Mouse (Mus musculus) G1E (cell line): ENCODE measurements around the gene Vmp1. TPM values are rescaled to one million over a fixed set of nuclear protein-coding genes. Genes with fewer than 3 reads are reported as not detected.

Experiments used
- ATAC-seq: 2 replicates; pipeline ENCODE4 v1.8.0; 2016; ENCODE audit warnings: mild to moderate bottlenecking; ENCODE audit not compliant: insufficient number of reproducible peaks, poor library complexity, low FRiP score, severe bottlenecking; ENCODE audit errors: extremely low read depth
- DNase-seq: peaks from one replicate; pipeline ENCODE4 v3.0.0; 2012; ENCODE audit warnings: low spot score
- H3K27me3 ChIP-seq: 2 replicates; pipeline ENCODE4 v1.6.1; 2012; ENCODE audit warnings: mild to moderate bottlenecking, low read length, inconsistent platforms; ENCODE audit not compliant: insufficient read depth
- H3K36me3 ChIP-seq: replicated peaks from 2 replicates; pipeline ENCODE3; 2012; ENCODE audit warnings: mild to moderate bottlenecking, inconsistent platforms
- H3K4me1 ChIP-seq: 2 replicates; pipeline ENCODE4 v1.6.1; 2012; ENCODE audit warnings: low read depth, low read length, inconsistent platforms, mixed read lengths; ENCODE audit not compliant: insufficient read depth
- H3K4me3 ChIP-seq: 2 replicates; pipeline ENCODE4 v1.5.1; 2012; ENCODE audit warnings: low read depth, mild to moderate bottlenecking, inconsistent platforms, low read length, moderate library complexity, mixed read lengths
- H3K9me3 ChIP-seq: replicated peaks from 2 replicates; pipeline ENCODE4 v1.6.1; 2012; ENCODE audit warnings: inconsistent platforms
- CTCF ChIP-seq: IDR thresholded peaks from 2 replicates; pipeline ENCODE4 v1.5.1; 2012; ENCODE audit warnings: low read depth, low read length, inconsistent platforms, mixed read lengths
- GATA1 ChIP-seq: IDR thresholded peaks from 2 replicates; pipeline ENCODE4 v1.6.1; 2012; ENCODE audit warnings: borderline replicate concordance, low read length, inconsistent platforms, mixed read lengths
- GATA2 ChIP-seq: IDR thresholded peaks from 2 replicates; pipeline ENCODE4 v1.6.1; 2012; ENCODE audit warnings: low read depth, low read length, inconsistent platforms, borderline replicate concordance
- POLR2AphosphoS5 ChIP-seq: IDR thresholded peaks from 2 replicates; pipeline ENCODE4 v1.6.1; 2012; ENCODE audit warnings: low read depth, low read length, inconsistent platforms; ENCODE audit not compliant: insufficient replicate concordance
- TAL1 ChIP-seq: conservative IDR thresholded peaks from 2 replicates; pipeline ENCODE4 v1.6.1; 2012; ENCODE audit warnings: low read depth, low read length, inconsistent platforms, mixed read lengths
- polyA plus RNA-seq: library from polyadenylated mRNA; stranded (reverse); fragments of >175 nt; gene quantifications from 2 replicates; pipeline ENCODE4 v1.2.3, GENCODE M21; 2012
- total RNA-seq, 2 experiments: library from RNA; stranded (forward) in 1 of 2; stranded (reverse) in 1 of 2; fragments of 200-1000 nt in 1 of 2; fragments of >200 nt in 1 of 2; fragmentation: Nextera tagmentation in 1 of 2; gene quantifications; 2 replicates each; pipeline ENCODE4 v1.2.3; 2014 to 2017

The Vmp1 gene
- total and polyA plus RNA-seq, 3 experiments, result 19.1 to 188 (median 163) TPM

- DNase-seq (no peak), ATAC-seq (no peak)
- H3K9me3 ChIP-seq, result no peaks in the 10 kb centered on the region
- no peak overlapping the region for H3K4me3 ChIP-seq
- no peak for TF ChIP-seq GATA1
- TF ChIP-seq CTCF, result no peak
- TF ChIP-seq POLR2AphosphoS5, result no peak
- no peaks in the 10 kb centered on the region for H3K27me3 ChIP-seq
- H3K4me1 ChIP-seq, result peaks cover 8% of the 10 kb centered on the region; the same call in 1 of the 2 replicates
- peaks cover 68% of the 10 kb centered on the region for H3K36me3 ChIP-seq
Observed at GRCm38 (mm10) chr11:86647706-86648447, 35.8 kb downstream of the Vmp1 start.

- Histone ChIP-seq H3K36me3 (peaks cover 67% of the 10 kb centered on the region), H3K9me3 (no peaks in the 10 kb centered on the region), H3K4me1 (0 out of 2 replicates have a peak, but pooled peaks cover 3% of the 10 kb centered on the region), H3K4me3 (no peak overlapping the region), H3K27me3 (no peaks in the 10 kb centered on the region)
- TF ChIP-seq TAL1, result no peak
- DNase-seq (no peak), ATAC-seq (no peak)
Observed at GRCm38 (mm10) chr11:86646885-86647459, 36.7 kb downstream of the Vmp1 start.

- H3K9me3 ChIP-seq, result no peaks in the 10 kb centered on the region
- H3K4me3 ChIP-seq, result no peak overlapping the region
- H3K4me1 ChIP-seq, result 0 out of 2 replicates have a peak, but pooled peaks cover 3% of the 10 kb centered on the region
- DNase-seq, result no peak
- no peaks in the 10 kb centered on the region for H3K27me3 ChIP-seq
- TF ChIP-seq CTCF, result no peak
- no peak for TF ChIP-seq POLR2AphosphoS5
- no peak for TF ChIP-seq GATA1
- no peak for TF ChIP-seq GATA2
- no peak for TF ChIP-seq TAL1
- peaks cover 70% of the 10 kb centered on the region for H3K36me3 ChIP-seq
- no peak for ATAC-seq
Observed at GRCm38 (mm10) chr11:86646136-86646834, 37.4 kb downstream of the Vmp1 start.

DNA sequence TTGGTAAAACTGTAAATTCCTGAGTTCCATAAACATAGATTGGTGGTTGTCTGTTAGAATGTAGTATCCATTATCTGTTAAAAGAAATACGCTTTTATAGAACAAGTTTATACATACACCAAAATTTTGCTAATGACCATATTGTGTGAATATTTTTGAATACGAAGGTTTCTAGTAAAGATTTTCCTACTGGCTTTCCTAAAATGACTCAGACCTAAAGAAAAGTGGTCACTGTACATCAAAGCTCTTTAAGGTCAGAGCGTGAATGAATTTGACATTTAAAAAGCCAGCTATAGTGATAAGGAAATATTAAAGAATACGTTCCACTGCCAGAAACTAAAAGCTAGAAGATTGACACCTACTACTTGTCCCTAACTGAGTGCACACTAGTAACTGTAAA is 39.1 kb downstream of the Vmp1 start:
- H3K27me3 ChIP-seq, result no peaks in the 10 kb centered on the region
- no peak overlapping the region for H3K4me3 ChIP-seq
- DNase-seq (no peak), ATAC-seq (no peak)
- H3K4me1 ChIP-seq, result 0 out of 2 replicates have a peak, but pooled peaks cover 3% of the 10 kb centered on the region
- H3K9me3 ChIP-seq, result no peaks in the 10 kb centered on the region
- no peak for TF ChIP-seq POLR2AphosphoS5
- TF ChIP-seq GATA1, result no peak
- TF ChIP-seq CTCF, result no peak
- TF ChIP-seq GATA2, result no peak
- no peak for TF ChIP-seq TAL1
- H3K36me3 ChIP-seq, result peaks cover 73% of the 10 kb centered on the region

DNA sequence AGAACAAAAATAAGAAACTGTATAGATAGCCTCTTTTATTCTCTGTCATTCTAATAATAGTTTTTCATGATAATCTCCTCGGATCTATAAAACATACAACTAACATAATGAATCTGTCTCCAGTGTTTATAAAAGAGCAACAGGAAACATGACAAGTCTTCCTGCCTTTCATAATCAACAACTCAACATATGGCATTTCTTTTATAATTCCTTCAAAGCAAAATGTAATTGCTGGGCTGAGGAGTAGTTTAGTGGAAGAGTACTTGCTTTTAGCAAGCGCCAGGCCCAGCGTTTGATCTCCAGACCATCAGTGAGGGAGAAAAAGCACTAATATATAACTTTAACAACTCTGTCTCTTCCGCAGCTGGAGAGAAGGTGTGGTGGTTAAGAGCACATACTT is 41.9 kb downstream of the Vmp1 start:
- TF ChIP-seq GATA2 (no peak), CTCF (no peak)
- Histone ChIP-seq H3K27me3 (no peaks in the 10 kb centered on the region), H3K36me3 (peaks cover 64% of the 10 kb centered on the region)

DNA sequence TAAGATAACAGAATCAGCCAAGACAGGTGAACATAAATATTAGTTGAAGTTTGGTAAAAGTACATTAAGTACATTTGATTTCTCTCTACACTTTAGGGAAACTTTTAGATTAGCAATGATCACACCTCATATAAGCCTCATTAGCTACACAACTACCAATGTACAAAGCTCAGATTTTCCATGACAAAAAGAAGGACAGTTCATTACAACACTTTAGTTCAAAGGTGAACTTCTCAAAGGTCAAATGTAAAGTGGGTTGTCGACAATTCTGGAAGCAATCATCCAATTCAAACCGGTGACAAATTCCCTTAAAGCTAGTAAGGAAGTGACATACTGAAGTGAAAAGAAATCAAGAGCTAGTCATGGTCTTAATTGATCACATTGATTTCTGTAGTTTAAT is 45.9 kb downstream of the Vmp1 start:
- H3K9me3 ChIP-seq, result no peaks in the 10 kb centered on the region
- H3K36me3 ChIP-seq, result peaks cover 62% of the 10 kb centered on the region
- H3K4me1 ChIP-seq, result no peaks in the 10 kb centered on the region
- no peak overlapping the region for H3K4me3 ChIP-seq
- TF ChIP-seq GATA2 (no peak), POLR2AphosphoS5 (no peak), CTCF (no peak), GATA1 (no peak), TAL1 (no peak)
- no peaks in the 10 kb centered on the region for H3K27me3 ChIP-seq
- no peak for ATAC-seq
- DNase-seq, result no peak

More for the DNA sequence above, 41.9 kb downstream of the Vmp1 start:
- Histone ChIP-seq H3K4me3 (no peak overlapping the region), H3K9me3 (no peaks in the 10 kb centered on the region), H3K4me1 (no peaks in the 10 kb centered on the region)
- no peak for DNase-seq
- no peak for ATAC-seq
